Mouse (Mus musculus) right cerebral cortex, postnatal 14 days (tissue): ENCODE results near the gene Cd24a.

Experiments
- DNase-seq: peaks from one replicate; pipeline ENCODE4 v3.0.0; 2022

Gene Cd24a

DNA sequence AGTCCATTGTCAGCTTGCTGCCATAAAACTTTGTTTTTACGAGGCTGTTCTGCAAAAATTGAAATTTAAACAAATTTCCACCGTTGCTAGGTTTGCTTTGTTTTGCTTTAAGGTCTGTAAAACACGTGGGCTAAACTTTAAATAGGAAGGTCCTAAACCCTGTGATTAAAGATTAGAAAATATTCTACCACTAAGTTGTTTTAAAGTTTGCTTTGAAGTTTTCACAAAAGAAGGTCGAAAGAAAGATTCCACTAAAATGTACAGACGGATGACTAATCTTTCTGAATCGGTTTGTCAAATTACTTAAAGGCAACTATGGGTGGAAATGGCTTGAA lies at the start of gene Cd24a:
Gene Cd24a (plus strand): TSS at position 288 of the 335 bp plus-strand sequence.
- DNase-seq, result no peak

DNA sequence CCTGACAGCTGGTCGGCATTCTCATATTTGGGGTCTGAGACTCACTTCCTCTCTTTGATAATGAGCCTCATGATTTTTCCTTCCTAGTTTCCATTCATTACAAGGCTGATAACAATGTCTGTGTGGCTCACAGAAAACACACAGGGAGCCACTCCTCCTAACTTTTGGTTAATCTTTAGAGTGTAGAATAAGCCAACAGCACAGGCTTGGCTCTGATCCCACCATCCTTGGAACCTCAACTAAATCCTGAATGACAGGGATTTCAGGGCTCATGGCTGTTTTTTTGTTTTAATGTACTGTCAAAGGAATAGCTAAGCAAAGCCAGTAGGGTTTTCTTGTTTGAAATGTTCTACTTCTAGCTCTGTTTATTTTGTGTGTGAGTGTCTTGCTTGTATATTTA lies 43.7 kb upstream of the Cd24a start:
- no peak for DNase-seq

DNA sequence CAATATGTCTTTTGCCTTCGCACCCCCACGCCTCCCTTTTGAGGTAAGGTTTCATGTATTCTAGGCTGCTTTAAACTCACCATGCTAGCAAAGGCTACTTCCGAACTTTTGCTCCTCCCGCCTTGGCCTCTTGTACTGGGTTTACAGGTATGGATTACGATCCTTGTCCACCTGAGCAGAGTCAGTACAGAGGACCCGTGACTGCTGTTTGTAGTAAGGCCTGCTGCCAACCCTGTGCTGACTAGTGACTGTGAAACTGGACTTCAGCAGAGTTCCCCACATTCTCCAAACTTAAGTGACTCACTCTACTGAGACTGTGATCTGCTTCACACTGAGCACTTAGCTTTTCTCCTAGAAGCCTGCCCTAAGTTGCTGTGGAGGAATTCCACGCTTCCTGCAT lies 40.4 kb upstream of the Cd24a start:
- no peak for DNase-seq

DNA sequence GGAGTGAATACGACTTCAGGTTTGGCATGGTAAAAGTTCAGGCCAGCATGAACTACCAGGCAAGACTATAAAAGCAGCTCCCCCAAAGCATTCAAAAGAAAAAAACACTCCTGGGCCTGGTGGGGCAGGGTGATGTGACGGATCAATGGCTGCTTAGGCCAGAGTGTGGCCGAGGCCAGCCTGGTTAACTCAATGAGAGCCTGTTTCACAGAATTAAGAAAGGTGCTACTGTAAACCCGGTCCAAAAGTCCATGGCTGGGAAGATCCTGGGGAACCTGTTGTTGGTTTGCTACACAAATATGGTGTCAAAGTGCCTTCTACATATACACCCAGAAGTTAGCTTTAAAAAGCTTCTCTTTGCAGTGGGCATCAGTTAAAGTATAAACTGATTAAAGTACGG lies 39.3 kb upstream of the Cd24a start:
- no peak for DNase-seq

DNA sequence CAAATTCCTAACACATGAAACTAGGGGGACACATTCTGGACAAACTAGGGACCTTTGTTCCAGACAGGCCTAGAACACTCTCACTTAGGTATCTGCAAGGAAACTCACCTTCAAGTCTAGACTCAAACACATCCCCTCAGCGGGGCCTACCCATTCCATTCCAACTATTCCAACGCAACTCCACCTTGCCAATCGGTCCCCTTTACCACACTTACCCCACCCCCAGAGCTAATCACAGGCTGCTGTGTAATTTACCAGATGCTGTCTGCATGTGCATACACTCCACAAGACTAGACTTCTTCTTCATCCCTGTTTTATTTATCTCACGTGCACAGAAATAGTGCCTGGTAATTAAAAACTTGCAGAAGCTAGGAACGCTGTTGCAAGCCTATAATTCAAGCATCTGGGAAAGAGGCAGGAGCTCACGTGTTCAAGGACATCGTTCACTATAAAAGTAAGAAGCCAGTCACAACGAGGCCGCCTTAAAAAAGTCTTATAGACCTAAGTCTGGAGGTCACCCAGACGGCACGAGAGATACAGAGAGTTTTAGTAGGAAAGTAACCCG lies 38.3 kb upstream of the Cd24a start:
- DNase-seq, result no peak

DNA sequence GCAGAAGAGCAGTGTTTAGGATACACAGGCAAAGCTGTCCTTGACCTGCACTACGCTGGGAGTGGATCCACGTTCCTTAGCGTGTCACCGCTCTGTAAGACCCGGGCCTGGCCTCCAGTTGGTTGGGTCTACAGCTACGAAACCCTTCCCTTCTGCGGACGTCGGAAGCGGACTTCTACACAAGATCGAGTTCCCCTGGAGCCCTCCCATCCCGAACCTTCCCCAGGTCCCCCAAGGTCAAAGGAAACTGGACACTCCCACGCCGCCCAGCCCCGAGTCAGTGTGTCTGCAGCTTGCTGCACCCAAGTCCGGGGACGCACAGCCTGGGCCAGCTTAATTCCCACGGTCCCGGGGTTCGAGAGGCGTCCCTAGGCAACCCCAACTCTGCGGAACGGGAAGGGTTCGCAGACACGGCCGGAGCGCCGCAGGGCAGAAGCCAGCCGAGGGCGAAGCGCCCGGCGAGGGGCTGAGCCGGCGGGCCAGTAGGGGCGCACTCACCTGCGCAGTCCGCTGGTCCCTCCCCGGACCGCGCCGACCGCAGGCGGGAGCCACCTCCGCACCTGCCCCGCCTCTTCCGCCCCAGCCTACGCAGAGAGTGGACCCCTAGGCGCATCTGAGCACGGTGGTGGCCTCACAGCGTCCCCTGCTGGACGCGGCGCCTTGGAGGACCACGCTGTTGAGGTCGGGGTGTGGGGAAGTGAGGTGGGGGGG lies 37.5 kb upstream of the Cd24a start, which contains the start of gene 1700021F05Rik:
Gene 1700021F05Rik (minus strand): TSS at position 553 of the 711 bp plus-strand sequence.
- peak; percentile 97 for DNase-seq

DNA sequence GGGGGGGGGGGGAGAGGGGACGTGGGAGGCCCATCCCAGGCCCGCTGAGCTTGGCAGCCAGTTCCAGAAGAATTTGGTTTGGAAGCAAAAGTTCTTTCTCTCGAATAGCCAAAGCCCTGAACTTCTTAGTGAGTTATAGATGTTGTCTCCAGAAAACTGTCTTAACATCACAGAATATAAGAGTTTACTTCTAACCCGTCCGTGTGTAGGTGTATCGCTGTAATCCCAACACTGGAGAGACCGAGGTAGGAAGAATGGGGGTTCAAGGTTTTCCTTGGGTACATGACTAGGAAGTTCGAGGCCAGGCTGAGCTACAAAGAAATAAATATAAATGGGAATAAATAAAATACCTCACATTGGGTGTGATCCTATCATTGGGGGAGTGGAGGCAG lies 36.9 kb upstream of the Cd24a start:
- no peak for DNase-seq

DNA sequence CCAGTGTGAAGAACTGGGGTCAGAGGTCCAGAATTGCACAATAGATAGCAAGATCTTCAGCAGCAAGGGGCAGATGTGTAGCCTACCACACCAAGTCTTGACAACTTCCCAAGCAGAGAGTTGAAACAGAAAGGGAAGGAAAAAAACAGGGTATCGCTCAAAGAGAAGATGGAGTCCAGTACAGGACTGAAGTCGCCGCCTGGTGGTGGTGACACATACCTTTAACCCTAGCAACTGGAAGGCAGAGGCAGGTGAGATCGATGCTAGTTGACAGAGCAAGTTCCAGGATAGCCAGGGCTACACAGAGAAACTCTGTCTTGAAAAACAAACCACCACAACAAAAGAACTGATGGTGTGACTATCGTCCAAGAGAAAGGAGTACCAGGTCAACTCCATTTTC lies 28.7 kb upstream of the Cd24a start:
- DNase-seq, result no peak

DNA sequence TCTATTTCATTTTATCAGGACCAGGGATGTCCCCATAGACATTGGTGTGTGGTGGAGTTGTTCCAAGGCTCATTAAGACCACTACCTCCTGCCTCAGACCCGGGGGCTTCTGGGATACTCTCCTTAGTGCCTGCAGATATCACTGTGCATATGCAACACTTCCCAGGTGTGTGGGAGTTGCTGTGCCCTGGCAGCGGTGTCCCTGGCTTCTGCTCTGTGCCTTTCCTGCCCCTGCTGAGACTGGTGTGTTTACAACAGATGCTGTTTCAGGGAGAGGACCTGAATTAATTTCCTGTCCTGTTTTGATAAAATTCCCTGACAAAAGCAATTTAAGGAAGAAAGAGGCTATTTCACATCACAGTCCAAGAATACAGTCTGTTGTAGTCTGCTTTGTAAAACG lies 27.2 kb upstream of the Cd24a start:
- no peak for DNase-seq

DNA sequence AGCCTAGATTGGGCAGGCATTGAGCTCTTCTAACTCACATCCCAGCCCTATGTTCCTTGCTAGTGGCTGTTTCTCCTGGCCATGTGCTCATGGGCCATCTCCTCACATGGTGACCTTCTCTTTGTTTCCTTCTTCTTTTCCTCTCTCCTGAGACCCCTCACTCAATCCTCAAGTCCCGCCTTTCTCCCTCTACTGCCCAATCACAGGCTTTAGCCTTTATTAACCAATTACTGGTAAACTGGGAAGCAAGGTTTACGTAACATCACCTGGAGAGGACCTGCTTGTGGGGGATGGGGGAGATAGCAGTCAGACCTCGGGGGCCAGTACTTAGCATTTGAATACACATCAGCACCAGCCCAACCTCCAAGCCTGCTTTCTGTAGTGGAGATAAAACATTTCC lies 26.7 kb upstream of the Cd24a start:
- no peak for DNase-seq

DNA sequence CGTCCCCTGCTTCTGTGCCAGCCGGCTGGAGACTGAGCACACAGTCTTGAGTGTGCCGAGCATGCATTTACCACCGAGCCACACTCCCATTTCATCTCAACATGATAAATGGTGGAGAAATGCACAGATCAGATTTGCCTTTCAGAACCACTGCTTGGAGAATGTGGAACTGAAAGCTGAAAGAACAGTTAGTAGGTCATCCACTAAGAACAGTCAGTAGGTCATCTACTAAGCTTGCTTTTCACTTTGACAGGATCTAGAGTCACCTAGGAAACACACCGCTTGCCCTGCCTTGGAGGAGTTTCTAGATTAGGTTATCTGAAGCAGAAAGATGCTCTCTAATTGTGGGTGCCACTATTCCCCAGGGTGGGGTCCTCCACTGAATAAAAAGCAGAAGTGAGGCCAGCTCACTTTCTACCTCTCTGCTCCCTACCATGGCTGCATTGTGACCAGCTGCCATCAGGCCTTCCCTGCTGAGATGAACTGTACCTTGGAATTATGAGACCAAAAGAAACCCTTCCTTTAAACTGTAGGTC lies 20.4 kb upstream of the Cd24a start:
- no peak for DNase-seq

DNA sequence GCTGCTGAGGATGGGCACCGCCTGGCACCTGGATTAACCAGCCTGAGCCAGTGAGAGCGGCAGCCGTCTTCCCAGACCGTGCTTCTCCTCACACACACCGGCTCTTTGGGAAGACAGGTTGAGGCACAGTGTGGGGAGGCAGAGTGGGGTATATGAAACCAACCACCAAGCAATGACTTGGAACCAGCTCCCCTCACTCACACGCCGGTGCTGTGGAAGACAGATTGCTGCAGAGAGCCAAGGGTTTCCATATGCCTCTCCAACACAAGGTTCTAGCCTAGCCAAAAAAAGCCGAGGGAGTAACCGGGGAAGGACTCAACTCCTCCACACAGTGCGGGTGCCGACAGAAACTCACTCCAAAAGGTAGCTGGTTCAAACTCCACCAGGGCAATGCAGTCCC lies 18.8 kb upstream of the Cd24a start:
- no peak for DNase-seq

DNA sequence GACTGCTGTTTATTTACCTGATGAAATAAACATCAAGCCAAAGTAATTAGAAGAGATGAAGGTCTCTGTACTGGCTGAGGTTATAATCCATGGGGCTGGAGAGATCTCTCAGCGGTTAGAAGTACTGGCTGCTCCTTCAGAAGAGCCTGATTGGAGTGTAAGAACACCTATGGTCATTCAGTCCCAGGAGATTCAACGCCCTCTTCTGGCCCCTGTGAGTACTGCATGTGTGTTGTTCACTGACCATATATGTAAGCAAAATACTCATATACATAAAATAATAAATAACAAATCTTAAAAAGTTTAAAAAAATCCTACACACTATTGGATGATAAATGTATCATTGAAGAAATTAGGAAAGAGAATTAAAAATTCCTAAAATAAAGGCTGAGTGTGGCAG lies 17.3 kb upstream of the Cd24a start:
- no peak for DNase-seq

DNA sequence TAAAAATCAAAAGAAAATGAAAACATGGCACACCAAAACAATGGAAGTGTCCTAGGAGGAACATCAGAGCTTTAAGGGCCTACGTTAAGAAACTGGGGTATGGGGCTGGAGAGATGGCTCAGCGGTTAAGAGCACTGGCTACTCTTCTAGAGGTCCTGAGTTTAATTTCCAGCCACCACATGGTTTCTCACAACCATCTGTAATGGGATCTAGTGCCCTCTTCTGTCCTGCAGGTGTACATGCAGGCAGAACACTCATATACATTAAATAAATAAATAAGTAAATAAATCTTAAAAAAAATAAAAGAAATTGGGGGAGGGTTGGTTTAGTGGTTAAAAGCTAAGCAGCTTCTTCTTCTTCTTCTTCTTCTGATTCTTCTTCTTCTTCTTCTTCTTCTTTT lies 16.8 kb upstream of the Cd24a start:
- DNase-seq, result no peak

DNA sequence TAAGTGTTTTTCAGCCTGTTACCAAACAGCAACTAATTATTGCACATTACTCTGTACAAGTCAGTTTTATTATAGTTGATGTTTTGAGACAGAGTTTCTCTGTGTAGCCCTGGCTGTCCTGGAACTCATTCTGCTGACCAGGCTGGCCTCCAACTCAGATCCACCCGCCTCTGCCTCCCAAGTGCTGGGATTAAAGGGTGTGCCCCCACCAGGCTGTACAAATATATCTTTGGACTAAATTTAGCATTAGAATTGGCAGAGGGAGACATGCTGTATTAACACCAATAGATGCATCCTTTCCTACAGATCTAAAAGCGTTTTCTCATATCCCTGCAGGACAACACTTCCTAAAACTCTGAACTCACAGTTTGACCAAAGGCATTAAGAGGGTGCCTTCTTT lies 3.7 kb upstream of the Cd24a start:
- no peak for DNase-seq

DNA sequence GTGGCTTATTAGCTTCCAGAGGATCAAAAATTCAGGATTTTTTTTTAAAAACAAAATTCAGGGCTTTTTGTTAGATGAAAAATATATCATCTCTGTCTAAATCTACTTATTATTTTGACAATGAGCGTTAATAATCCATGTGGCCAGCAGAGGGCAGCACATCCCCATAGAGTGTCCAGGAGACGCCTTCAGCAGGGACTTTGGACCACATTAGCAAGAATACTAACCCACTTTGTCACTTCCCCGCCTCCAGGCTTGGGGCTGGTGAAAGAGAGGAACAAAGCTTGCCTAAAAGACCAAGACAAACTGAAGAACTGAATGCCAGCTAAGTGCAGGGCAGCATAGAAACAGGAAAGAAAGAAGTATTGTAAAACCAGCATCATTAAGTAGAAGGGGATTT lies 3.1 kb upstream of the Cd24a start:
- DNase-seq, result peak; percentile 82

DNA sequence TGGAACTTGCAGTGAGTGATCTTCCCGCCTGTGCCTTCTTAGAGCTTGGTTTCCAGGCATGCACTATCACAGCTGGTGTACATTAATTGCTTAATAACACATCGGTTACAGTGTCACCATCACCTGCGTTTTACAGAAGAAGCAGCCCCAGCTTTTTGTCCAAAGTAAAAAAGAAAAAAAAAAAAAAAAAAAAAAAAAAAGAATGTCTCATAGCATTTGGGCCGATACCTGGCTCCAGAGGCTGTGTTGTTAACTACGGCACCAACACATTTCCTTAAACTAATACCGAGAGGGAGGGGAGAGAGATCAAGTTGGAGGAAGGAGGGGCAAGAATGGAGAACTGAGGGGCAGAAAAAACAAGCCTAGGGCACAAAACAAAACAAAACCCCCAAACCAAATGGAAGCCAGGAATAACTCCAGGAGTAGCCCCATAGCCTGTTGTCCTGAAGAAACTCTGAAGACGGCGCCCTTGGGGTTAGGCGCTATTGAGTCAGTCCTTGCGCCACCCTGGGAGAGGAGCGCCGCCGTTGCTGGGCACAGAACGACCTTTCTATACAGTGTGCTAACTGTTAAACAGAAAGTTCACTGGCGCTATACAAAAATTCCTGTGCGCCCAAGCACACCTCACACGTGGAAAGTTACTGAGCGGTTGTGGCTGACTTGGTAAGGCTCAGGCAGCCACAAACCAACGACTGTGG lies 636 bp upstream of the Cd24a start:
- no peak for DNase-seq

DNA sequence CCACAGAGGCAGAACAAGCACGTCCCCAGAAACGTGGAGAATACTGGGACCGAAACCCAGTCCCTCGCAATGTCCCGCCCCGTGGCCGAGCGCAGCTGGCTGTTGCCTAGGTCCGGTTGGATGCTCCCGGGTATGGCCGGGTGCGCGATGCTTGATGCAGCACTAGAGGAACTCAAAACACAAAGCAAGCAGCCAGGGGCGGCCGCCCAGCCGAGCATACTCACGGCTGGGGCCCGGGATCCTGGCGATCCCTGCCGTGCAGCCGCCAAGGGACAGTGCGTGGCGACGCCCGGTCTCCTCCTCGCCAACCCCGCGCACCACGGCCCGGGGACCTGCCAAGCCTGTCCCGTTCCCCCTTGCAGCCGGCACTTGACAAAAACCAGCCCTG lies 276 bp downstream of the Cd24a start:
- DNase-seq, result peak; percentile 17

DNA sequence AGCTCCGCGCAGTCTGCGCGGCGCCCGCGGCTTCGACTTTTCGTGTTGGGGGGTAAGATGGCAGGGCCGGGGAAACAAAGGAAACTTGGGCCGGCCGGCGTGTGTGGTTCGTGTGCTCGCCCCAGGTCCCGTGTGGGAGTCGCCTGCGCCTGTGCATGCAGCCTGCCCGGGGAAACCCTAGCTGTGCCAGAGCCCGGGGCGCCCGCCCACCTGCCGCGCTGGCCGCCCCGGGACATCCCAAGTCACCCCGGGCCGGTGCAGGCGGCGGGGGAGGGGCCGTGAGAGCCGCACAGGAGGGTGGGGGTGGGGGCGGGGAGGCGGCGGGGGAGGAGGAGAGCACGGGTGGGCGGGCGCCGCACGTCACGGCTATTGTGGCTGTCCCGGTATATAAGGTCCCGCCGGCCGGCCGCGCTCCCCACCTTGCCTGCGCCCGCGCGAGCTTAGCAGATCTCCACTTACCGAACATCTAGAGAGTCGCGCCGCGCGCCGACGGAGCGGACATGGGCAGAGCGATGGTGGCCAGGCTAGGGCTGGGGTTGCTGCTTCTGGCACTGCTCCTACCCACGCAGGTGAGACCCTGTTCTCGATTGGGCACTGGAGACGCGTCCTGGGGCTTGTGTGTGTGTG lies 783 bp downstream of the Cd24a start:
- DNase-seq, result peak; percentile 28

DNA sequence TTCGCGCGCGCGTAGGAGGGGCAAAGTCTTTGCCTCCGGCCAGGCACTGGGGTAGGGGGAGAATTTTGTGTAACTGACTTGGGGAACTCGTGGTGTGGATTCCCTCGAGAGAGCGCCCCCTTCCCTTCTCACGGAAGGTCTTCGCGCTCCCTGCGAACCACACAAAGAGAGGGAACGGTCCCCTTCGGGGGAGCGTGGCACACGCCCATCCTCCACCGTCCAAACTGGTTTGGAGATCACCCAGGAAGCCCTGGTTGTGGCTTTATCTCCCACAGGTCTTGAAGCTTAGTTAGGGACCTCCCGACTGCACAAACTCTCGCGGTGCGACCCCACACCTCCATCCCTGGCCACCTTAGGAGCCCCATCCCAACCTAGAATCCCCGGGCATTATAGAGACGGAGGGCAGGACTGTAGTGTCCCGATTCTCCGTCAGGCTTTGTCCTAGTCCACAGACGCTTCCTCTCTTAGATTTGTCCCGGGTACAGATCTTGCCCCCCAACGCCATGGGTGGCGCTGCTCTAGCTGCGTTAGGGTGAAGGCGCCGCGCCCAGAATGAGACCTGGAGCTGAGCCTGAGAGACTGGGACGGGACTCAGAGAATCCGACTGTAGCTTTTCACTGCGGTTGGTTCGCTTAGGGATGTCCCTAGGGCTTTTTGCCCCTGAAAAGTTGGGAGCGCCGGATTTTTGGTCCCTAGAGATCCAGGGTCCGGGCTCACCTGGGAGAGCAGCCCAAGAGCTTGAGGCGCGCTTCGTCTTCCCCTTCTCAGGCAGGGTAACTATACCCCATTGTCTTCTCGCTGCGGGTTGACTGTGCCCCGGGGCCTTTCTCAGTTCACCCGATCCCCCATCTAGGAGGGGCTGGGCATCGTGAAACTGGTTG lies 1.5 kb downstream of the Cd24a start:
- peak; percentile 30 for DNase-seq

DNA sequence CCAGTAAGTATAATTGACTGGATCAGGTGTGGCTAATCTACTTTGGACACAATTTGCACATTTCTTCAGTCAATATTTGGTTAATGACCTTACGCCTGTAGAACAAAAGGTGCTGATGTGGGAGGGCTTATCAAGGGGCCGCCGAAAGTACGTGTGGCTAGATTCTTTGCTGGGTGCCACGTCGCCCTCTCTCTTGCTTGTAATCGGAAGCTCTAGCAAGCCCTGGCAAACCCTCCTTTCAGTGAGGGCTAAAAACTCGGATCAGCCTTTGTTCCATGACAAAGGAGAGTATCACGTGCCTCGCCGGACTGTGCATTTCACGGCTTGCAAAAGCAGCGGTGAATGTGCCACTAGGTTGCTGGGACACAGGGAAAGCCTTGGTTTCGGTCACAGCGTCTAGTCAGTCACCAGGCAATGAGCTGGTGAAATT lies 2.6 kb downstream of the Cd24a start:
- DNase-seq, result no peak

DNA sequence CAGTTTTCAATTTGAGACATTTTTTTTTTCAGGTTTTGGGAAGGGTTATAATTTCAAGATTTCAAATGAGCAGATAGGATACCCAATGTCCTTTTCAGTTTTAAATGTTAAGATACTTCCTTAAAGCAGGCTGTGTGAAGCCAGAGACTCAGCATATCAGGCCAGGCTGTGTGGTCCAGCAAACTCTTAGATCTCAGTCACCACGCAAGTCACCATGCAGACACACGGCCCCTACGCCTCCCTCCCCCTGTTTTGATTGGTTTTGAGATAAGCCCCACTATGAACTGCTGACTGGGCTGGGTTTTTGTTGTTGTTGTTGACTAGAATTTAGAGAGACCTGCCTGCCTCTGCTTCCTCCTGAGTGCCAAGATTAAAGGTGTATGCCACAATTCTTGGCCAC lies 3.2 kb downstream of the Cd24a start:
- no peak for DNase-seq

DNA sequence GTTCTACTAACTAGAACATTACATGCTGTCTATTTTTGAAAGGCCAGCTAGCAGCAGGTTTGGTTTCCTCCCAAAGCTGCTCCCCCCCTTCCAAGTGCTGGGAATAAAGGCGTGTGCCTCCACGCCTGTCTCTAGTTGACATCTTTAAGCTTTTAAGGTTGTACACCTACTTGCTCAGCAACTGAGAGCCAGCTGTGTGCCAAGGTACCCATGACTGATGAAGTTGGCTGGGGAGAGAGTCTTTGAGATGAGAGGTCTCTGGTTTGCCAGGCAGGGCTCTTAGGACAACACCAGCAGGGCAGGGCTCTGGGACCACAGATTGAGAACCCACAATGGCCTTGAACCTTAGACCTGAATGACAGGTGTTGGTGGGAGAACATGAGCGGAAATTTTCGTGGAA lies 6.5 kb downstream of the Cd24a start:
- DNase-seq, result no peak
